Mouse (Mus musculus) gastrocnemius, adult 8-10 months (tissue): ENCODE data around the gene Wscd1. TPM values are rescaled to one million over a fixed set of nuclear protein-coding genes. Genes with fewer than 3 reads are reported as not detected.

Experiments used
- DNase-seq, 2 experiments: peaks; one replicate each; pipeline ENCODE4 v3.0.0; 2022; ENCODE audit warnings: low spot score in 2 of 2
- total RNA-seq, 4 experiments: library from RNA; stranded (reverse); gene quantifications; 2 replicates each; pipeline ENCODE4 v1.2.4; 2022

Wscd1 gene
- total RNA-seq, result 1 to 10 TPM; 1.2 to 2.4 (median 2.2) TPM

GRCm38 (mm10) chr11:71749671-71750070, at the start of gene Wscd1:
Wscd1 (plus strand) TSS chr11:71749920.
- no peak for DNase-seq

- no peak for DNase-seq
Measured at GRCm38 (mm10) chr11:71728066-71728465, 21.7 kb upstream of the Wscd1 start.

GRCm38 (mm10) chr11:71729287-71729686, 20.4 kb upstream of the Wscd1 start:
- DNase-seq, result no peak

- DNase-seq, result no peak
Measured at GRCm38 (mm10) chr11:71733771-71734170, 15.9 kb upstream of the Wscd1 start.

- no peak for DNase-seq
Measured at GRCm38 (mm10) chr11:71737106-71737505, 12.6 kb upstream of the Wscd1 start.

- DNase-seq, result no peak
Measured at GRCm38 (mm10) chr11:71738501-71739045, 11.1 kb upstream of the Wscd1 start.

GRCm38 (mm10) chr11:71745875-71746274, 3.8 kb upstream of the Wscd1 start:
- DNase-seq, result no peak

- no peak for DNase-seq
Measured at GRCm38 (mm10) chr11:71747719-71748118, 2.0 kb upstream of the Wscd1 start.

- DNase-seq, result no peak
Measured at GRCm38 (mm10) chr11:71750534-71751173, 934 bp downstream of the Wscd1 start.

- no peak for DNase-seq
Measured at GRCm38 (mm10) chr11:71751174-71751611, 1.5 kb downstream of the Wscd1 start.

- no peak for DNase-seq
Measured at GRCm38 (mm10) chr11:71751689-71752088, 2.0 kb downstream of the Wscd1 start.

- no peak for DNase-seq
Measured at GRCm38 (mm10) chr11:71752626-71753025, 2.9 kb downstream of the Wscd1 start.

GRCm38 (mm10) chr11:71755115-71755514, 5.4 kb downstream of the Wscd1 start:
- no peak for DNase-seq

- no peak for DNase-seq
Measured at GRCm38 (mm10) chr11:71756325-71756724, 6.6 kb downstream of the Wscd1 start.

- DNase-seq, result no peak
Measured at GRCm38 (mm10) chr11:71758211-71759110, 8.7 kb downstream of the Wscd1 start.

GRCm38 (mm10) chr11:71760991-71761390, 11.3 kb downstream of the Wscd1 start:
- DNase-seq, result no peak

- no peak for DNase-seq
Measured at GRCm38 (mm10) chr11:71763154-71763553, 13.4 kb downstream of the Wscd1 start.

- no peak for DNase-seq
Measured at GRCm38 (mm10) chr11:71763651-71764275, 14.0 kb downstream of the Wscd1 start.

- no peak for DNase-seq
Measured at GRCm38 (mm10) chr11:71764743-71765142, 15.0 kb downstream of the Wscd1 start.

GRCm38 (mm10) chr11:71765335-71765734, 15.6 kb downstream of the Wscd1 start:
- no peak for DNase-seq

GRCm38 (mm10) chr11:71766380-71766779, 16.7 kb downstream of the Wscd1 start:
- no peak for DNase-seq

GRCm38 (mm10) chr11:71767726-71768125, 18.0 kb downstream of the Wscd1 start:
- no peak for DNase-seq
